Mouse (Mus musculus): ENCODE results near the gene Gm26566. TPM values are rescaled to one million over a fixed set of nuclear protein-coding genes. Genes with fewer than 3 reads are reported as not detected.
A peak's percentile ranks its signal among the peaks of the same experiment; 100 is the strongest.

The Gm26566 gene
- 1.6 and 2.6 TPM in 2 replicates for polyA plus RNA-seq (2015; fragmentation: Nextera tagmentation; extraction: Ambion mirVana)

- peak within 1 kb of the TSS; percentile 94 for H3K9ac ChIP-seq
- peak within 1 kb of the TSS; percentile 91 for H3K4me2 ChIP-seq
- H3K27me3 ChIP-seq = no peaks in the 10 kb centered on the region
- H3K36me3 ChIP-seq = peaks cover 14% of the 10 kb centered on the region
- ATAC-seq (ENCODE audit: low FRiP score) = peak; percentile 99
- WGBS = under 1% methylated on average over 71 of the region's 82 CpGs
- peaks cover 27% of the 10 kb centered on the region for H3K4me1 ChIP-seq (replicated peaks)
- peak within 1 kb of the TSS; percentile 96 for H3K27ac ChIP-seq
- H3K4me3 ChIP-seq = peak within 1 kb of the TSS; percentile 71
- H3K9me3 ChIP-seq = no peaks in the 10 kb centered on the region
Observed at GRCm38 (mm10) chr4:88721791-88722721, at the start of gene Gm26566, which contains the start of gene Klhl9. Gene Gm26566, plus strand, starts transcription at chr4:88721805. Gene Klhl9, minus strand, starts transcription at chr4:88722465.

- H3K9ac ChIP-seq = no peak within 1 kb of the TSS
- no peak within 1 kb of the TSS for H3K4me3 ChIP-seq
- H3K36me3 ChIP-seq = no peaks in the 10 kb centered on the region
- no peak within 1 kb of the TSS for H3K4me2 ChIP-seq
- no peaks in the 10 kb centered on the region for H3K9me3 ChIP-seq
- 83% methylated on average over 1 of the region's 1 CpGs for WGBS
- H3K27me3 ChIP-seq = no peaks in the 10 kb centered on the region
- H3K27ac ChIP-seq = no peak within 1 kb of the TSS
- no peak for ATAC-seq (ENCODE audit: low FRiP score)
- no peaks in the 10 kb centered on the region for H3K4me1 ChIP-seq (replicated peaks)
Observed at GRCm38 (mm10) chr4:88676824-88677223, 44.8 kb upstream of the Gm26566 start, which contains the start of gene Ifna16. Gene Ifna16, minus strand, starts transcription at chr4:88676924.

DNA sequence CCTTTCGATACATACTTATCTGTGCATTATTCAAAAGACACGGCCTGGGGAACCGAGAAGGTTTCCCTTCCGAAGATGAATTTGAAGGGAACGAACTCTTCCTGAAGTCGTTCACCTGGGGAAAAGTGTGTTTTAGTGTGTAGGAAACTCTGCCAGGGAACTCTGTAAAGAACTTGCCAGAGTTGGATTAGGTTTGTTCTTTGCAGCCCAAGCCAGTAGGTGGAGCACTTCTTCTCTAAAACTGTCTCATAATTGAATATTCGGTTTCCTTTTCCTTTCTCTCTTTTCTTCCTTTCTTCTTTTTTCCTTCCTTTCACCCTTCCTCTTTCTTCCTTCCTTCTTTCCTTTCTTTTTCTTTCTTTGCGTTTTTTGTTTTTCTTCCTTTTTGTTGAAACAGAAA lies 41.2 kb upstream of the Gm26566 start:
- Histone ChIP-seq H3K36me3 (no peaks in the 10 kb centered on the region), H3K9ac (no peak overlapping the region), H3K4me2 (no peak overlapping the region), H3K4me3 (no peak overlapping the region), H3K27ac (no peak overlapping the region), H3K4me1 (replicated peaks) (no peaks in the 10 kb centered on the region), H3K27me3 (no peaks in the 10 kb centered on the region), H3K9me3 (no peaks in the 10 kb centered on the region)
- no peak for ATAC-seq (ENCODE audit: low FRiP score)
- WGBS = 56% methylated on average over 8 of the region's 8 CpGs

DNA sequence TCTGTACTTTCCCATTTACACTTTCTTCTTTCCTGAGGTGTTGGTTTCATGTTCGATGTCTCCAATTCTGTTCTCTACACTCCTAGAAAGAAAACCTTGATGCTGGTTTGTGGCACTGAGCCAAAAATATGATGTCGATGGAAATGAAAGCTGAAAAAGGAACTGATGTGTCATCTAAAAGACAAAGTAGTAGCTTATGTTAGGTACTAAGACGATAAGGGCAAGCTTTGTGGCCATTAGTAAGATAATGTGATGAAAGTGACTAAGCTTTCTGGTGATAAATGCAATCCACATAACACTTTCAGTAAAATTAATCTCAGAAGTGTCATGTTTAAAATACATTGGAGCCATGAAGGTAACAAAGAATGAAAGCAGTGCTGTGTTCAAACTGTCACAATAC lies 40.3 kb upstream of the Gm26566 start:
- no peak for ATAC-seq (ENCODE audit: low FRiP score)
- no peaks in the 10 kb centered on the region for H3K36me3 ChIP-seq
- 83% methylated on average over 3 of the region's 3 CpGs for WGBS
- no peak overlapping the region for H3K4me2 ChIP-seq
- H3K9me3 ChIP-seq = no peaks in the 10 kb centered on the region
- H3K9ac ChIP-seq = no peak overlapping the region
- H3K27ac ChIP-seq = no peak overlapping the region
- no peaks in the 10 kb centered on the region for H3K27me3 ChIP-seq
- H3K4me3 ChIP-seq = no peak overlapping the region
- no peaks in the 10 kb centered on the region for H3K4me1 ChIP-seq (replicated peaks)

- H3K9ac ChIP-seq = no peak within 1 kb of the TSS
- ATAC-seq (ENCODE audit: low FRiP score) = no peak
- no peak within 1 kb of the TSS for H3K4me3 ChIP-seq
- H3K9me3 ChIP-seq = no peaks in the 10 kb centered on the region
- H3K27ac ChIP-seq = no peak within 1 kb of the TSS
- H3K4me2 ChIP-seq = no peak within 1 kb of the TSS
- 82% methylated on average over 1 of the region's 1 CpGs for WGBS
- H3K36me3 ChIP-seq = no peaks in the 10 kb centered on the region
- H3K4me1 ChIP-seq (replicated peaks) = no peaks in the 10 kb centered on the region
- H3K27me3 ChIP-seq = no peaks in the 10 kb centered on the region
Observed at GRCm38 (mm10) chr4:88683812-88684211, 37.8 kb upstream of the Gm26566 start, which contains the start of gene Ifna2. Gene Ifna2, minus strand, starts transcription at chr4:88683912.

- no peaks in the 10 kb centered on the region for H3K36me3 ChIP-seq
- no peak within 1 kb of the TSS for H3K27ac ChIP-seq
- WGBS = 71% methylated on average over 2 of the region's 2 CpGs
- H3K9me3 ChIP-seq = no peaks in the 10 kb centered on the region
- H3K4me1 ChIP-seq (replicated peaks) = no peaks in the 10 kb centered on the region
- H3K4me2 ChIP-seq = no peak within 1 kb of the TSS
- no peak for ATAC-seq (ENCODE audit: low FRiP score)
- H3K9ac ChIP-seq = no peak within 1 kb of the TSS
- 0 out of 2 replicates have a peak, but pooled peaks cover 3% of the 10 kb centered on the region for H3K27me3 ChIP-seq
- H3K4me3 ChIP-seq = no peak within 1 kb of the TSS
Observed at GRCm38 (mm10) chr4:88691259-88691658, 30.3 kb upstream of the Gm26566 start, which contains the start of gene Ifnab. Gene Ifnab, minus strand, starts transcription at chr4:88691359.

DNA sequence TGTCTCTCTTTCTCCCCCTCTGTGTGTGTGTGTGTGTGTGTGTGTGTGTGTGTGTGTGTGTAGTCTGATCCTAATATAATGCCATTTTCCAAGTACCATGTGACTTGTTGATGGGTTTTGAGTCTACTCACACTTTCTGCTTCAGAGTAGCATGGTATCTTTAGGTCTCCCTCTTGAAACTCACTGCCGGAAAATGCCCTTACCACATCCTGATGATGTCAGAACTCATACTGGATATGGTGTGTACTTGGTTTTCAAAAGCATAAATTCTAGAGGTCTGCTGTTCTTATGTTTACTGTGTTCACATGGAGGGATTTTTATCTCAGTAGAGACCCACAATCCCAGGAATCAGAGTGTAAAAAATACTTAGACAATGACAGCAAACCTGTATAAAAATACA lies 29.1 kb upstream of the Gm26566 start:
- Histone ChIP-seq H3K27me3 (0 out of 2 replicates have a peak, but pooled peaks cover 4% of the 10 kb centered on the region), H3K9me3 (no peaks in the 10 kb centered on the region), H3K4me3 (no peak overlapping the region), H3K4me2 (no peak overlapping the region), H3K27ac (no peak overlapping the region), H3K4me1 (replicated peaks) (no peaks in the 10 kb centered on the region), H3K36me3 (no peaks in the 10 kb centered on the region), H3K9ac (no peak overlapping the region)
- WGBS = 100% methylated on average over 1 of the region's 1 CpGs
- ATAC-seq (ENCODE audit: low FRiP score) = no peak

DNA sequence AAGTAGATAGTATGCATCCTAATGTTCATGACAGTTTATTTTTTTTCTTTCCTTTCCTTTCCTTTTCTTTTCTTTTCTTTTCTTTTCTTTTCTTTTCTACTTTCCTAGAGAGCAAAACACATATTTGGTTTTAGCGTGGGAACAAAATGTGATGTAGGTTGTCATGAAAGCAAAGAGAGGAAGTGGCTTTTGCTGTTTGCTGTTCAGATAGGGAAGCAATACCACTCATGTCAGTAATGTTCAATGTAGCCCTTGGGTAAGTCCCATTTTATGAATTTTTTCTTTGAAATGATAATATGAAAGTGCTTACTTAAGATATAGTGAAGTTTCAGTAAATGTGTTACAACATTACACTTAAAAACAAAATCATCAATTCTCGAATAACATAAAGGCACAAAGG lies 28.2 kb upstream of the Gm26566 start:
- Histone ChIP-seq H3K27me3 (0 out of 2 replicates have a peak, but pooled peaks cover 4% of the 10 kb centered on the region), H3K27ac (no peak overlapping the region), H3K9ac (no peak overlapping the region), H3K4me1 (replicated peaks) (no peaks in the 10 kb centered on the region), H3K36me3 (no peaks in the 10 kb centered on the region), H3K4me2 (no peak overlapping the region), H3K4me3 (no peak overlapping the region), H3K9me3 (no peaks in the 10 kb centered on the region)
- WGBS = 91% methylated on average over 2 of the region's 2 CpGs
- no peak for ATAC-seq (ENCODE audit: low FRiP score)

DNA sequence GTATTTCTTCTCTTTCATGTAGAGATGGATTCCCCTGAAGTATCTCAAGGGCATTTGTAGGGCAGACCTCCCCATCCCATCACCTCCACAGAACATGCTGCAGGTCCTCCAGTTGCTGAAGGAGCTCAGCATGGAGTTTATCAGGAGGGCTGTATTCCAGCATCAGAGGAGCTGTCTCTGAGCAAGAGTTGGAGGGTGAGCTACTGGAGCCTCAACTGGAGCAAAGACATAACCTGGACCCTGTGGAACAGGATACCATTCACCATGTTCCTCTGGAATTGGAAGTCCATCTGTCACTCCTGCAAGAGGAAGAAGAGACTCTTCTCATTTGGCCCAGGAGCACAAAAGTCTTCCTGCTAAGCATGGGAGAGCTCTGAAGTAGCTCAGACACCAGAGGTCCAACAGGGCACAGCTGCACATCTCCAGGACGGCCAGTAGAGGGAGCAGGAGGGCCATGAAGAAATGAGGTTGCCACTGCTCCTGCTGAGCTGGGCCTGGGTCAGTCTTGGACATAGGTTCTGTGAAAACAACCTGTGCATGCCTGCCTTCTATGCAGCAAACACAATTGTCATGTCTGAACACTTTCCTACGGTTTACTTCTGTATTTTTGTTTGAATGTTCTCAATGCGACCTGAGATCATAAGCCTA lies 25.2 kb upstream of the Gm26566 start:
- 24% methylated on average over 3 of the region's 3 CpGs for WGBS
- Histone ChIP-seq H3K4me1 (replicated peaks) (no peaks in the 10 kb centered on the region), H3K9ac (no peak overlapping the region), H3K27ac (no peak overlapping the region), H3K27me3 (0 out of 2 replicates have a peak, but pooled peaks cover 4% of the 10 kb centered on the region), H3K9me3 (no peaks in the 10 kb centered on the region), H3K4me2 (no peak overlapping the region), H3K36me3 (no peaks in the 10 kb centered on the region), H3K4me3 (no peak overlapping the region)
- ATAC-seq (ENCODE audit: low FRiP score) = peak; percentile 83; the same call in 1 of the 2 replicates

DNA sequence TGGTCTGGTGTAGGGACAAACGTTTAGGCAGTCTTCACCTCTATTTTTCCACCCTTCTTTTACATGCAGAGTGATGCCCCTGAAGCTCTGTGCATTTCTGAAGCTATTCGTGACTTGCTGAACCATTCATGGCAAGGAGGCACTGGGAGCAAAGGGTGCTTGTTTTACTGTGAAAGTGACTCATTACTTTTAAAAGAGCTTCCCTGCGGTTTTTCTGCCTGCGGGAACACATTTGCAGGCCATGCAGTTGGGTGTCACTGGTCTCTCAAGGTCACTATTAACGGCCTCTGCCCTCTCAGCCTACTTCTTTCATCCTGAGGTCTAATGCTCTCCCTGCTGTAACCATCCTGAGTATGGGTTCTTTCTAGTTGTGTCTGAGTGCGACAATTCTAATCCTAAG lies 24.5 kb upstream of the Gm26566 start:
- no peak overlapping the region for H3K27ac ChIP-seq
- no peak overlapping the region for H3K4me3 ChIP-seq
- no peaks in the 10 kb centered on the region for H3K4me1 ChIP-seq (replicated peaks)
- H3K36me3 ChIP-seq = no peaks in the 10 kb centered on the region
- no peaks in the 10 kb centered on the region for H3K9me3 ChIP-seq
- ATAC-seq (ENCODE audit: low FRiP score) = no peak
- no peak overlapping the region for H3K4me2 ChIP-seq
- no peak overlapping the region for H3K9ac ChIP-seq
- 61% methylated on average over 6 of the region's 6 CpGs for WGBS
- 0 out of 2 replicates have a peak, but pooled peaks cover 4% of the 10 kb centered on the region for H3K27me3 ChIP-seq

GRCm38 (mm10) chr4:88697753-88698152 lies 23.9 kb upstream of the Gm26566 start:
- H3K4me2 ChIP-seq = no peak overlapping the region
- no peak for ATAC-seq (ENCODE audit: low FRiP score)
- H3K9ac ChIP-seq = no peak overlapping the region
- H3K9me3 ChIP-seq = no peaks in the 10 kb centered on the region
- 0 out of 2 replicates have a peak, but pooled peaks cover 4% of the 10 kb centered on the region for H3K27me3 ChIP-seq
- H3K4me3 ChIP-seq = no peak overlapping the region
- WGBS = 84% methylated on average over 4 of the region's 4 CpGs
- H3K4me1 ChIP-seq (replicated peaks) = no peaks in the 10 kb centered on the region
- H3K36me3 ChIP-seq = no peaks in the 10 kb centered on the region
- H3K27ac ChIP-seq = no peak overlapping the region

DNA sequence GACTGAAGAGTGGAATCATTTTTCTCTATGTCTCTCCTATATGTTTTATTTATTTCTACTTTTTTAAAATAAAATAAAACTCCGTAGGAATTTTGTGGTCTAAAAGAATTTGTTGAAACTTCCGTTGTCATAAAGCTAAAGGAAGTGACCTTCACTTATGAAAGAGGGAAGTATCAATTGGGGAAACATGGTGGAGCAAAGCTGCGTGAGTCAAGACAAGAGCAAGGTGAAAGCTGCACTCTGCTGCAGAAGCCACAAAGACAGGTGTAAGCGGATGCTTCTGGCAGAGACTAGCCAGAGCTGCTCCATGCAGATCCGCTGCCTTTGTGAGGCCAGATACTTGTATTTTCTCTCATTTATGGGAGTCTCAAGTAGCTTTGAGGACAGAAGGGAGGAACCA lies 22.8 kb upstream of the Gm26566 start:
- Histone ChIP-seq H3K27me3 (0 out of 2 replicates have a peak, but pooled peaks cover 4% of the 10 kb centered on the region), H3K9ac (no peak overlapping the region), H3K4me1 (replicated peaks) (no peaks in the 10 kb centered on the region), H3K36me3 (no peaks in the 10 kb centered on the region), H3K4me2 (no peak overlapping the region), H3K27ac (no peak overlapping the region), H3K9me3 (no peaks in the 10 kb centered on the region), H3K4me3 (no peak overlapping the region)
- no peak for ATAC-seq (ENCODE audit: low FRiP score)
- WGBS = 88% methylated on average over 5 of the region's 5 CpGs

All from hindbrain, embryonic 13.5 days (tissue).